Mouse (Mus musculus) midbrain, embryonic 13.5 days (tissue): Measurements from ENCODE around the gene Styx. TPM values are rescaled to one million over a fixed set of nuclear protein-coding genes. Genes with fewer than 3 reads are reported as not detected.

Experiments
- ATAC-seq: fragments of 200-750 bp; cut with Nextera tagmentation; 2 replicates; pipeline ENCODE4 v1.8.0; 2017; ENCODE audit warnings: mild to moderate bottlenecking, moderate TSS enrichment, moderate library complexity
- H3K27ac ChIP-seq: fragments of 300-500 bp; sonication (generic); 2 replicates; pipeline ENCODE4 v1.5.1; 2015; ENCODE audit warnings: inconsistent platforms, mild to moderate bottlenecking, moderate library complexity
- H3K27me3 ChIP-seq: fragments of 300-500 bp; sonication (generic); 2 replicates; pipeline ENCODE4 v1.6.1; 2015; ENCODE audit warnings: mild to moderate bottlenecking, inconsistent platforms
- H3K36me3 ChIP-seq: fragments of 300-500 bp; sonication (generic); 2 replicates; pipeline ENCODE4 v1.6.1; 2015; ENCODE audit warnings: mild to moderate bottlenecking, inconsistent platforms
- H3K4me1 ChIP-seq: fragments of 300-500 bp; sonication (generic); replicated peaks from 2 replicates; pipeline ENCODE4 v1.6.1; 2015; ENCODE audit warnings: inconsistent platforms
- H3K4me2 ChIP-seq: fragments of 300-500 bp; sonication (generic); replicated peaks from 2 replicates; pipeline ENCODE4 v1.6.1; 2015; ENCODE audit warnings: moderate library complexity, mild to moderate bottlenecking, inconsistent platforms
- H3K4me3 ChIP-seq: fragments of 300-500 bp; sonication (generic); replicated peaks from 2 replicates; pipeline ENCODE4 v1.5.1; 2015; ENCODE audit warnings: mild to moderate bottlenecking, inconsistent platforms
- H3K9ac ChIP-seq: fragments of 300-500 bp; sonication (generic); replicated peaks from 2 replicates; pipeline ENCODE4 v1.6.1; 2015; ENCODE audit warnings: mild to moderate bottlenecking, inconsistent platforms
- H3K9me3 ChIP-seq: fragments of 300-500 bp; sonication (generic); 2 replicates; pipeline ENCODE4 v1.6.1; 2016; ENCODE audit warnings: mild to moderate bottlenecking, inconsistent platforms
- WGBS: fragments of 180-500 bp; shearing (Covaris S2); methylation state at CpG from one replicate; pipeline ENCODE4 v1.1.7; 2015; 5-methylcytosine and 5-hydroxymethylcytosine counted together
- polyA plus RNA-seq: library from polyadenylated mRNA; unstranded; fragments of >200 nt; fragmentation: Nextera tagmentation; extraction: Ambion mirVana; gene quantifications from 2 replicates; pipeline ENCODE4 v1.2.1, GENCODE M21; 2015

Styx gene
- polyA plus RNA-seq, 1 experiment from 2014 or later, result 54.7 TPM

DNA sequence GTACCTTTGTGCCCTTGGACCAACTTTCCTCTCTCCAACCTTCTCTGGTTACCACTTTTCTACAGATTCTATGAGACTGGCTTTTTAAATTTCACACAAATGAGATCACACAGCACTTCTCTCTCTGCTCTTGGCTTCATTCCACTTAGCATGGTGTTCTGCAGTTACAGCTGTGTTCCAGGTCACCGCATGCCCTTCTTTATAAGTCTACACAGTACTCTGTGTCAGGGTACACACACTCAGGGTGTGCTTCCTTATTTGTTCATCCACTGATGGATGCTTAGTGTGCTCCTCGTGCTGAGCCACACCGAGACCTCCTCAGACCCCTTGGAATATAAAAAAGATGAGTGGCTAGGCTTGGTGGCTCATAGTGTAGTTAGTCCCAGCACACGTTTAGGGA lies 30.8 kb upstream of the Styx start:
- Histone ChIP-seq H3K36me3 (no peaks in the 10 kb centered on the region), H3K27ac (no peak overlapping the region), H3K4me2 (no peak overlapping the region), H3K9me3 (no peaks in the 10 kb centered on the region), H3K27me3 (no peaks in the 10 kb centered on the region), H3K9ac (no peak overlapping the region), H3K4me1 (peaks cover 27% of the 10 kb centered on the region), H3K4me3 (no peak overlapping the region)
- ATAC-seq, result no peak
- WGBS, result 87% methylated on average over 4 of the region's 4 CpGs

DNA sequence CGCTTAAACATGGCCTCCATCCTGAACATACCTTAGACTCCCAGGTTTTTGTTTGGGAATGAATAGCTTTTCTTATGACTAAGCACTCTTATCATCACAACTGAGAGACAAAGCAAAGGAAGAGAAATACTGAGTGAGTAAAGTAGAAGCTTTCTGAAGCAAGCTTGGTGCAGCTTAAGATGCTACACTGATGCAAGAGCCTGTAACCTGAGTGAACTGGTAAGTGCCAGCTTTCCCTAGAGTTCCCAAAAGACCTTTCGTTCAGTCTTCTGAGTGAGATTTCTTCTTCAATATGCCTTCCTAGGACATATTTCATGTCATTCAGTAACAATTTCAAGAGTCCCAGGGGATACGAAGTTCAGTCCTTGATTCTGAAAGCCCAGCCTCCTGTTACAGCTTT lies 29.8 kb upstream of the Styx start:
- Histone ChIP-seq H3K9ac (no peak overlapping the region), H3K27ac (no peak overlapping the region), H3K36me3 (no peaks in the 10 kb centered on the region), H3K4me1 (peaks cover 22% of the 10 kb centered on the region), H3K4me3 (no peak overlapping the region), H3K9me3 (no peaks in the 10 kb centered on the region), H3K4me2 (no peak overlapping the region), H3K27me3 (no peaks in the 10 kb centered on the region)
- ATAC-seq, result no peak
- WGBS, result 87% methylated on average over 3 of the region's 3 CpGs

DNA sequence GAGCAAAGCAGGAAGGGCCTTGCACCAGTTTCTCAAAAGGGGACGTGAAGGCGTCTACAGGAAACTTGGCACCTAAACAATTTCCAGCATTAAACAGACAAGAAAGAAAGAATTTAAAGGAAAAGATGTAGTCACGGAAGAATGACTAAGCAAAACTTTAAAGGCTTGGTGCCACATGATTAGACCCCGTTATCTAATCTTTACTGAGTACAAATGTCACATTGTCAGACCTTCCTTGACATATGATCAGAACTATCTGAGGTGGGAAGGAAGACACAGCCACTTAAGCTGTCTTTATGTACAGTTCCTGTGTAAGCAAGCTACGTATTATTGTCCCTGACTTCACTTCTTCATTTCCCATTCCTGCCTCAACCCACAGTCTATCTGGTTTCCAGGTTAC lies 29.3 kb upstream of the Styx start:
- Histone ChIP-seq H3K36me3 (no peaks in the 10 kb centered on the region), H3K9me3 (no peaks in the 10 kb centered on the region), H3K4me3 (no peak overlapping the region), H3K9ac (no peak overlapping the region), H3K4me2 (no peak overlapping the region), H3K4me1 (peaks cover 18% of the 10 kb centered on the region), H3K27me3 (no peaks in the 10 kb centered on the region), H3K27ac (no peak overlapping the region)
- no peak for ATAC-seq
- WGBS, result 84% methylated on average over 5 of the region's 5 CpGs

DNA sequence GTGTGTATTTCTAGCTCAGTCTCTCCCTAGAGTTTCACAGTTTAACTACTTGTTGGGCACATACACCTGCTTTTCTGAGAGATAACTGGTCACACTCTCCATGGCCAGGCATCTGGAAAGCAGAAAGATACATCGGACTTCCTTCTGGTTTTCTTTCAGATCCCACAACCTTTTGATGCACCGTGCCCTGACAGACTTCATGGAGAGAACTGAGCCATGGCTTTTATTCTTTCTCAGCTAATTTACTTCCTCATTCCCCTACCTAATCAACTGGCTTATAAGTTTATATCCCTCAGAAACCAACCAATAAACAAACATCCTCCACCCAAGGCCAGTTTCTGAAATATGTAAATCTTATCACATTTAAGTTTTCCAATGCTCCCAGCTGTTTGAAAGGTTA lies 28.4 kb upstream of the Styx start:
- ATAC-seq, result no peak
- 97% methylated on average over 2 of the region's 2 CpGs for WGBS
- H3K27me3 ChIP-seq, result no peaks in the 10 kb centered on the region

DNA sequence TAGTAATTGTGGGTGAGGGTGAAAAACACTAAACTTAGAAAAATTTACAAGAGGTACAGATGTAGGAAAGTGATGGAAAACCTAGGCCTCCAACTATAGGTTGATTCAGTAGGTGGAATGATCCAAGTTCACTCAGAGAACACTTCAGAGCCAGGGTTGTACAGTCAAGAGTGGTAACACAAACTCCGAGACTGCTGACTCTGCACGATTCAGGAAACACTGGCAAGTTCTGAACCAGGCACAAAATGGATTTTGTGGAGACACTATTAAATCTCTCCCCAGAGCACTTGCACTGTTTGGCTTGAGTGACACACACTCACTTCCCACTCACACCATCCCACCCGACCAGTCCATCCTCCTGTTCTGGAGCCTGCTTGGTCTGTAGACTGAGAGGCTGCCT lies 27.6 kb upstream of the Styx start:
- no peak overlapping the region for H3K4me3 ChIP-seq
- no peaks in the 10 kb centered on the region for H3K27me3 ChIP-seq
- no peaks in the 10 kb centered on the region for H3K36me3 ChIP-seq
- no peak overlapping the region for H3K9ac ChIP-seq
- no peak overlapping the region for H3K4me2 ChIP-seq
- peaks cover 8% of the 10 kb centered on the region for H3K4me1 ChIP-seq
- 93% methylated on average over 3 of the region's 3 CpGs for WGBS
- no peak overlapping the region for H3K27ac ChIP-seq
- no peaks in the 10 kb centered on the region for H3K9me3 ChIP-seq
- ATAC-seq, result no peak

More for the DNA sequence above, 28.4 kb upstream of the Styx start:
- peaks cover 11% of the 10 kb centered on the region for H3K4me1 ChIP-seq
- no peaks in the 10 kb centered on the region for H3K9me3 ChIP-seq
- H3K4me2 ChIP-seq, result no peak overlapping the region
- no peak overlapping the region for H3K27ac ChIP-seq
- no peak overlapping the region for H3K4me3 ChIP-seq
- no peaks in the 10 kb centered on the region for H3K36me3 ChIP-seq
- H3K9ac ChIP-seq, result no peak overlapping the region

DNA sequence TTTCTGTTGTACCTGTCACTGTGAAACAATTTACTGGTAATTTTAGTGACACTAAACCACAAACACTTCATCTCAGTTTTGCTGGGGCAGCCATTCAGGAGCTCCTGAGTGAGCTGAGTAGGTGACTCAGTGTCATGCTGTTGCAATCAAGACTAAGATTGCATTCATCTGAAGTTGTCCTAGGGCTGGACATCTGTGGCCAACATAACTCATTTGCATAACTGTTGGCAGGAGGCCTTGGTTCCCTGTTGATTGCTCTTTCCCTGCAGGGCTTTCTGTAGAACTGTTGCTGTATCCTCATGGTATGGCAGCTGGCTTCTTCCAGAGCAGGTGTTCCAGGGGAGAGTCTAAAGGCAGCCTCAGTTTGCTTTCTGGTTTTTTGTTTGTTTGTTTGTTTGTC lies 25.4 kb upstream of the Styx start:
- Histone ChIP-seq H3K4me1 (peaks cover 4% of the 10 kb centered on the region; the same call in 1 of the 2 replicates), H3K9ac (no peak overlapping the region)

DNA sequence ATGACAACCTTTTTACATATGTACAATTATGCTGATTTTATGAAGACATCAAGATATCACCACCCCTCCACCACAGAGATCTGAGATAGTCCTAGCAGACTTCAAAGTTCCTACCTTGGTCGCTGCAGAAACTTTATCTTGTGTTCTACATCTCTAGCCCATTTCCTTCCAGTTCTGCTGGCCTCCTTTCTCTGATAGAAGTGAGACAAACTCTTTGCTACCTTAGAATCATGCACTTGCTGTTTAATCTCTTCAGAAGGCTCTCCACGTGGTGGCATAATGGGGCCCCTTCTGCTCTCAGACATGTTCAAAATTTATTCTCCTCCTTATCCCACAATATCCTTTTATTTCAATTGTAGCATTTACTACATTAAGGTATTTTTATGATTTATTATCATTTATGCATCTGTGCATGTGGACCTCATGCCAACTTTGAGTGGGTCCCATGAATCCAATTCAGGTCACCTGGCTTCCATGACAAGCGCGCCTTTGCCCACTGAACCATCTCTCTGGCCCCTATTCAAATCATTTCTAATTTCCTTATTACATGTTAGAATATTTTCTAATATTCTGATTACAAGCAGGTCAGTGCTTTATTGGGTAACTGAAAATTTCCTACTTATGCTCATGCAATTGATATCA lies 22.7 kb upstream of the Styx start:
- peaks cover 15% of the 10 kb centered on the region for H3K36me3 ChIP-seq
- H3K27me3 ChIP-seq, result no peaks in the 10 kb centered on the region
- H3K9ac ChIP-seq, result no peak overlapping the region
- H3K4me2 ChIP-seq, result no peak overlapping the region
- ATAC-seq, result no peak
- H3K4me1 ChIP-seq, result peaks cover 16% of the 10 kb centered on the region
- 90% methylated on average over 4 of the region's 4 CpGs for WGBS
- no peak overlapping the region for H3K4me3 ChIP-seq
- H3K27ac ChIP-seq, result no peak overlapping the region
- no peaks in the 10 kb centered on the region for H3K9me3 ChIP-seq

More for the DNA sequence above, 25.4 kb upstream of the Styx start:
- H3K4me3 ChIP-seq, result no peak overlapping the region
- H3K4me2 ChIP-seq, result no peak overlapping the region
- H3K9me3 ChIP-seq, result no peaks in the 10 kb centered on the region
- no peaks in the 10 kb centered on the region for H3K27me3 ChIP-seq
- H3K27ac ChIP-seq, result no peak overlapping the region
- H3K36me3 ChIP-seq, result no peaks in the 10 kb centered on the region
- ATAC-seq, result no peak

DNA sequence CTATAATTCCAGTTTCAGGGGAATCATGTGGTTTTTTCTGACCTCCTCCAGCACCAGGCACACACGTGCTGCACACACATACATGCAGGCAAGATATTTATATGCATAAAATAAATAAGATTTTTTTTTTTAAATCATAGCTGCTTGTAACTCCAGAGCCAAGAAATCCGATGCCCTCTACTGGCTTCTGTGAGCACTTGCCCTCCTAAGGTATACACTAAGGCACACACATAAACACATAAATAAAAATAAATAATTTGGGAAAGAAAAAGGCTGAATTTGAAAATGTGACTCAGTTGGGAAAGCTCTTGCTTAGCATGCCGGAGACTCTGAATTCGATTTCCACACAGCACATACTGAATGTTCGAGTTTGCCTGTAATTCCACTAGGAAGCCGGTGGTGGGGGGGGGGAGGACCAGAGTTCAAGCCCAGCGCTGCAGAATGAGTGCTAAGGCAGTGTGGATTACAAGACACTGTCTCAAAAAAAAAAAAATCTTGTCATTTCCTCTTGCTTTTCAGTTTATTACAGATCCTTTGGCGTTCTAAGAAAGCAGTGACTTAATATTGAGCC lies 21.8 kb upstream of the Styx start:
- 17% methylated on average over 8 of the region's 8 CpGs for WGBS
- peaks cover 21% of the 10 kb centered on the region for H3K36me3 ChIP-seq
- H3K9ac ChIP-seq, result no peak overlapping the region
- peak overlapping the region; percentile 49 for H3K4me2 ChIP-seq
- peak overlapping the region; percentile 65; the same call in 1 of the 2 replicates for H3K27ac ChIP-seq
- H3K9me3 ChIP-seq, result no peaks in the 10 kb centered on the region
- H3K27me3 ChIP-seq, result no peaks in the 10 kb centered on the region
- peaks cover 19% of the 10 kb centered on the region for H3K4me1 ChIP-seq
- peak overlapping the region; percentile 87 for H3K4me3 ChIP-seq
- ATAC-seq, result peak; percentile 31; the same call in 1 of the 2 replicates

DNA sequence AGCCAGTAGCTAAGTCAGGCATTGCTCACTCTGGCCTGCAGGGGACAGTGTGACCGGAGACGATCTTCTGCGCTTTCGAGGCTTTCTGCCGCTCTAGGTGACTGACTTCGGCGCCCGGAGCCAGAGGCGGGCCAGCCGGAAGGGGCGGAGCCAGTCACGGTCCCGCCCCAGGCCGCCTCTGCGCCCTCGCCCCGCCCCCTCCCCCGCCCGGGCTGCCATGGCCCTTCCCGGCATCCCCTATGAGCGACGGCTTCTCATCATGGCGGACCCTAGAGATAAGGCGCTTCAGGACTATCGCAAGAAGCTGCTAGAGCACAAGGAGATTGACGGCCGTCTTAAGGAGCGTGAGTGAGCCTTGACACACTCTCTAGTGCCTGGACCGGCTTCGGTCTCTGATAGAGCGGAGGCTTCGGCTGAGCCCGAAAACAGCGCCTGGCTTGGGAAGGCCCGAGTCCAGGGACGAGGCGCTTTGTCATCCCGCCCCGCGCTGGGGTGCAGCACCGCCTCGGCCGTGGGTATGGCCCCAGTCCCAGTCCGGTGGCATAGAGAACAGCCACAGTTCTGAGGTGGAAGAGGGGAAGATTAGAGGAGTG lies 21.2 kb upstream of the Styx start, which contains the start of gene Psmc6:
TSS of gene Psmc6 (plus strand) at position 200 of the 593 bp plus-strand sequence.
- no peaks in the 10 kb centered on the region for H3K27me3 ChIP-seq
- H3K4me2 ChIP-seq, result peak within 1 kb of the TSS; percentile 70
- peak within 1 kb of the TSS; percentile 95 for H3K9ac ChIP-seq
- under 1% methylated on average over 44 of the region's 44 CpGs for WGBS
- peaks cover 21% of the 10 kb centered on the region for H3K36me3 ChIP-seq
- H3K4me1 ChIP-seq, result peaks cover 19% of the 10 kb centered on the region
- H3K27ac ChIP-seq, result peak within 1 kb of the TSS; percentile 93
- H3K9me3 ChIP-seq, result no peaks in the 10 kb centered on the region
- peak; percentile 96 for ATAC-seq
- peak within 1 kb of the TSS; percentile 87 for H3K4me3 ChIP-seq

DNA sequence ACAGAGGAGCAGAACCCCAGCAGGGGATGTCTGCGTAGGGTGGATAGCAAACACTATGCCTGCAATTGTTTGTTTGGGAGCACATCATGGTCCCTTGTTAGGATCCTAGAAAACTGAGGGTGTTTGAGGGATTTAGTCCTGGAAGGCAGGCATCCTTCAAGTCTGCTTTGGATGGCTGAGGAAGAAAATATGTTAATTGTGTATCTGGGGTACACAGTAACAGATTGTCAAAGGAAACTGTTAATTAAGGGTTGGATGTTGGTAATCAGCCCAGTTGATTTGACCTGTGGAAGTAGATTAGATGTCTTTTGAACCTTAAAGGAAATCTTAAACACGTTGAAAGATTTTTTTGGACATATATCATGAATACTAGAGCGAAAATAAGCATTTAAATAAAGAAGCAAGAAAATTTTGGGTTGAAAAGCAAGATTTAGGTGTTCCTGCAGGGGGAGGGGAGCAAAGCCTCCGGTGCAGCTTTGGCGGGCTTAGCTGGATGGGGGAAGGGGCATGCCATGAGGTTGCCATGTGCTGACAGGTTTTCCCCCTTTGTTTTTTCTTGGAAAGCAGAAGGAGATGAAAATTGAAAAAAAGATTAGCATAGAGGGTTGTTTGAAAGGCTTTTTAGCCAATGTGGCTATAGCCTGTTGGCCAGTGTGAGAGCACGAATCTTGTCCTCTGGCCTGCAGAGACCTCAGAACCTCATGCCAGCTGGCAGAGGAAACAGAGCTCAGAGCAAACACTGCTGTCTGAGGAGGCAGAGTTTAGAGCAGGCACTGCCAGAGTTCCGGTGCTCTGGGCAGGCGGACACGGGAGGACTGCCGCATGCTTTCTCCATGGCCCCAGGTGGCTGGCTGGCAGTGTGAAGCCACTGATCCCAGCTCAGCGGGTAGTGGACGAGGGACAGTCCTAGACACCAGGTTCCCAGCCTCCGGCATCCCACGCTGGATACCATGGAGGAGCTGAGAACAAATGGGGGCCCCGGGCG lies 13.6 kb downstream of the Styx start:
- peak; percentile 72 for ATAC-seq
- WGBS, result 73% methylated on average over 16 of the region's 16 CpGs
- no peaks in the 10 kb centered on the region for H3K27me3 ChIP-seq
- no peaks in the 10 kb centered on the region for H3K9me3 ChIP-seq
- no peak overlapping the region for H3K4me2 ChIP-seq
- no peak overlapping the region for H3K9ac ChIP-seq
- peaks cover 15% of the 10 kb centered on the region for H3K36me3 ChIP-seq
- H3K4me3 ChIP-seq, result no peak overlapping the region
- H3K27ac ChIP-seq, result peak overlapping the region; percentile 3; the same call in 1 of the 2 replicates
- 0 out of 2 replicates have a peak, but pooled peaks cover 8% of the 10 kb centered on the region for H3K4me1 ChIP-seq

DNA sequence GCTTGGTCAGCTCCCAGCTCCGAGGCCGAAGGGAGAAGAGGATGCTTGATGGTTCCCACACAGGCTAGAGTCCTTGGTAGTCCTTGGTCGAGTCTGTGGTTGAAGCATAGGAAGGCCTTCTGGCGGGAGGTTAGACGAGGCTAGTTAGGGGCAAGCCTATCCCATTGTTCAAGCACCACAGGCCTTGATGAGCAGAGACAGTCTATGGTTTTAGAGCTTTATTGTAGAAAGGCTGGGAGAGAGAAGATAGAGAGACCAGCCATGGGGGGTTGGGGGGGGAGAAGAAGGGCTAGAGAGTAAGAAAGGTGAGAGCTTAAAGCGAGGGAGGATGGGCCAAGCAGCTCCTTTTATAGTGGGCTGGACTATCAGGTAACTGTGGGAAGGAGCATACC lies 14.3 kb downstream of the Styx start:
- Histone ChIP-seq H3K4me1 (0 out of 2 replicates have a peak, but pooled peaks cover 8% of the 10 kb centered on the region), H3K4me3 (no peak overlapping the region), H3K9me3 (no peaks in the 10 kb centered on the region), H3K9ac (no peak overlapping the region), H3K27me3 (no peaks in the 10 kb centered on the region), H3K36me3 (peaks cover 18% of the 10 kb centered on the region), H3K4me2 (no peak overlapping the region), H3K27ac (peak overlapping the region; percentile 3; the same call in 1 of the 2 replicates)
- no peak for ATAC-seq
- WGBS, result 90% methylated on average over 6 of the region's 6 CpGs
